Mouse (Mus musculus) E14TG2a.4 (cell line): ENCODE results near the gene Ltbr.
"Not testable (repeated sequence)": the region's sequence is repeated elsewhere in the genome, so short reads cannot be mapped to it uniquely, and the experiment has no call there.

Experiments
- H3K27me3 ChIP-seq: 2 replicates; pipeline ENCODE4 v1.6.1; 2014; ENCODE audit warnings: low read length, control low read depth; ENCODE audit not compliant: insufficient read depth
- H3K36me3 ChIP-seq: 2 replicates; pipeline ENCODE4 v1.6.1; 2014; ENCODE audit warnings: low read length, control low read depth; ENCODE audit not compliant: insufficient read depth
- H3K4me1 ChIP-seq: replicated peaks from 2 replicates; pipeline ENCODE4 v1.6.1; 2014; ENCODE audit warnings: low read depth, low read length, control low read depth
- H3K4me3 ChIP-seq: replicated peaks from 2 replicates; pipeline ENCODE4 v1.5.1; 2014; ENCODE audit warnings: mild to moderate bottlenecking, low read length
- H3K9me3 ChIP-seq: 2 replicates; pipeline ENCODE4 v1.6.1; 2014; ENCODE audit warnings: low read length, control low read depth
- CTCF ChIP-seq: conservative IDR thresholded peaks from 2 replicates; pipeline ENCODE4 v1.5.1; 2014; ENCODE audit warnings: low read length
- NANOG ChIP-seq: IDR thresholded peaks from 2 replicates; pipeline ENCODE4 v1.6.1; 2014; ENCODE audit warnings: borderline replicate concordance, low read length, mixed read lengths
- POU5F1 ChIP-seq: IDR thresholded peaks from 2 replicates; pipeline ENCODE4 v1.6.1; 2014; ENCODE audit warnings: low read length, borderline replicate concordance

Ltbr gene

GRCm38 (mm10) chr6:125297149-125297820 lies 16.4 kb downstream of the Ltbr start:
- Histone ChIP-seq H3K9me3 (peaks cover 12% of the 10 kb centered on the region), H3K36me3 (no peaks in the 10 kb centered on the region), H3K27me3 (peaks cover 31% of the 10 kb centered on the region), H3K4me3 (no peak overlapping the region), H3K4me1 (peaks cover 6% of the 10 kb centered on the region)
- TF ChIP-seq POU5F1 (no peak), CTCF (no peak), NANOG (no peak)

GRCm38 (mm10) chr6:125294049-125294448 lies 19.6 kb downstream of the Ltbr start:
- no peaks in the 10 kb centered on the region for H3K36me3 ChIP-seq
- no peak for TF ChIP-seq CTCF

DNA sequence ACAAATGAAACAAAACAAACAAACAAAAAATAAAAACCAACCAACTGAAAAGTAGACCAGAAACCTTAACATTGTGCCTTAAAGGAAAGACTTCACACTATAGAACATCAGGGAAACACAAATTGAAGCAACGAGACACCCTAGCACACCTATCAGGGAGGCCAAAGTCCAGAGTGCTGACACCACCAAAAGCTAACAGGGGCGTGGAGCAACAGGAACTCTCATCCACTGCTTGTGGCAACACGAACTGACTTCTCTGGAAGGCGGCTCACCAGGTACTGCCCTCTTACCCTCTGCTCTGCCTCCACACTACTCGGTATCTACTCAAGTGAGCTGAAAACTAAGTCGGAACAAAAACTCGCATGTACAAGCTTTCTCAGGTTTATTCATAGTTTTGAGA lies 21.4 kb downstream of the Ltbr start:
- H3K27me3 ChIP-seq: peaks cover 71% of the 10 kb centered on the region
- H3K4me1 ChIP-seq: no peaks in the 10 kb centered on the region
- TF ChIP-seq NANOG (no peak), CTCF (no peak), POU5F1 (no peak)
- H3K36me3 ChIP-seq: no peaks in the 10 kb centered on the region
- no peak overlapping the region for H3K4me3 ChIP-seq
- H3K9me3 ChIP-seq: peaks cover 11% of the 10 kb centered on the region

More at GRCm38 (mm10) chr6:125294049-125294448, 19.6 kb downstream of the Ltbr start:
- Histone ChIP-seq H3K27me3 (peaks cover 53% of the 10 kb centered on the region), H3K4me3 (no peak overlapping the region), H3K4me1 (no peaks in the 10 kb centered on the region), H3K9me3 (peaks cover 17% of the 10 kb centered on the region)

DNA sequence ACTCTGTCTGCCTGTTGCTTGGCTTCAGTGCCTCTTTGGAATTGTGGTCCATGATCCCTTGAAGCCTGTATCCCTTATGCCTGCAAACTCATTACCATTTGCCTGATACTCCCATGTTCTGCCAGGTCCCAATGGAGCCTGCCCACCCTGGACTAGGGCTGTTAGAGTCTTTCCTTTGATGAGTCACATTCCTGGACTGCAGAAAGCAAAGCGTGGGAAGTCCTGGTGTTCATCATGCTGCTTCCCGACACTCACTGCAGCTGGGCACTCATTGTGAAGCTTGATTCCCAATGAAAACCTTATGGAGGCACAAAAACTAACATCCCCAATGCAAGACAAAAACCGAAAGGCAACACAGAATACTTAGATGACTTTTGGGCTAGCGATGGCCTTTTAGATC lies 22.4 kb downstream of the Ltbr start:
- no peak overlapping the region for H3K4me3 ChIP-seq
- peaks cover 74% of the 10 kb centered on the region for H3K27me3 ChIP-seq
- H3K9me3 ChIP-seq: peaks cover 12% of the 10 kb centered on the region
- no peaks in the 10 kb centered on the region for H3K36me3 ChIP-seq
- H3K4me1 ChIP-seq: no peaks in the 10 kb centered on the region
- TF ChIP-seq NANOG (no peak), POU5F1 (no peak), CTCF (no peak)

GRCm38 (mm10) chr6:125288730-125289129 lies 25.0 kb downstream of the Ltbr start:
- no peak for TF ChIP-seq NANOG
- peaks cover 71% of the 10 kb centered on the region for H3K27me3 ChIP-seq
- H3K4me1 ChIP-seq: peaks cover 16% of the 10 kb centered on the region
- no peak overlapping the region for H3K4me3 ChIP-seq
- peaks cover 13% of the 10 kb centered on the region for H3K9me3 ChIP-seq
- no peaks in the 10 kb centered on the region for H3K36me3 ChIP-seq

GRCm38 (mm10) chr6:125286944-125287343 lies 26.7 kb downstream of the Ltbr start:
- Histone ChIP-seq H3K9me3 (peaks cover 8% of the 10 kb centered on the region; the same call in 1 of the 2 replicates), H3K4me3 (no peak overlapping the region), H3K4me1 (peaks cover 16% of the 10 kb centered on the region), H3K36me3 (peaks cover 9% of the 10 kb centered on the region), H3K27me3 (peaks cover 57% of the 10 kb centered on the region)
- TF ChIP-seq POU5F1 (no peak), CTCF (no peak), NANOG (no peak)

DNA sequence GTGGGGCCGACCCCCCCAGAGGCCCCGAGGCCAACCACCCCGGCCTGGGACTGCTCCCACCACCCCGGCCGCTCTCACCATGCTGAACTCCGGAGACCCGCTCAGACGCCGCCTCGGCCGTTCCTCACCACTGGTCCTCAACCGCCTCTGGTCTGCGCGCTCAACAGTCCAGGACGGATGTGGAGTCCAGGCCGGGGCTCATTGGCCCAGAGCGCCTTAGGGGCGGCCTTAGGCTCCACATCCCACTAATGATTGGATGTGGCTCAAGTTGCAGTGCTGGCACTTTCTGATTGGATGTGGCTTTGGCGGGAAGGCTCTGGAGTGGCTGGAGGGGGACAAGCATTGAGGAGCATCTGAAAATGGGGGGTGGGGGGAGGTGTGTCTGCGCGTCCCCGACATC lies 27.8 kb downstream of the Ltbr start, which contains the start of gene Tuba3a:
Tuba3a (minus strand) TSS at position 153 of the 400 bp plus-strand sequence.
- peak within 1 kb of the TSS; percentile 74 for H3K4me3 ChIP-seq
- H3K9me3 ChIP-seq: peaks cover 3% of the 10 kb centered on the region; the same call in 1 of the 2 replicates
- H3K4me1 ChIP-seq: peaks cover 16% of the 10 kb centered on the region
- TF ChIP-seq CTCF (no peak), NANOG (no peak), POU5F1 (no peak)
- peaks cover 51% of the 10 kb centered on the region for H3K27me3 ChIP-seq
- H3K36me3 ChIP-seq: peaks cover 19% of the 10 kb centered on the region

DNA sequence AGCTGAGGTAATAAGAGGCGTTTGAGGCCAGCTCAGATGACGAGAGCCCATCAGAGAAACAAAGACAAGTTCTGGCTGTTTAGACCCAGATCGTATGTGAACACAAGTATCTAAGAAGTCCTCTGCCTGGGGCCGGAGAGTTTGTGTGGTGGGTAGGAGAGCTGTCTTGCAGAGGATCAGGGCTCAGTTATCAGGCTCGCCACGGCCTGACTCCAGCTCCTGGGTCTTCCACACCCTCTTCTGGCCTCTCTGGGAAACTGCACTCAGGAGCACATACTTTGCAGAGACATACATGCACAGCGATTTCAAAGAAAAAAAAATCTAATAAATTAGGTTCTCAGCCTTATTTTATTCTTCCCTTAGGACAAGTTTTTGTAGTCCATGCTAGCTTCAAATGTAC lies 28.9 kb downstream of the Ltbr start:
- Histone ChIP-seq H3K27me3 (peaks cover 46% of the 10 kb centered on the region), H3K4me1 (peaks cover 19% of the 10 kb centered on the region), H3K4me3 (peak overlapping the region; percentile 74; the same call in 1 of the 2 replicates), H3K36me3 (peaks cover 31% of the 10 kb centered on the region), H3K9me3 (peaks cover 3% of the 10 kb centered on the region; the same call in 1 of the 2 replicates)
- TF ChIP-seq NANOG: no peak
- TF ChIP-seq POU5F1: no peak
- peak; percentile 46 for TF ChIP-seq CTCF

- peaks cover 41% of the 10 kb centered on the region for H3K27me3 ChIP-seq
- TF ChIP-seq NANOG: no peak
- TF ChIP-seq CTCF: no peak
- no peak for TF ChIP-seq POU5F1
- peaks cover 21% of the 10 kb centered on the region for H3K4me1 ChIP-seq
- peaks cover 36% of the 10 kb centered on the region for H3K36me3 ChIP-seq
- peaks cover 3% of the 10 kb centered on the region; the same call in 1 of the 2 replicates for H3K9me3 ChIP-seq
- no peak overlapping the region for H3K4me3 ChIP-seq
These were observed 29.4 kb downstream of the Ltbr start for GRCm38 (mm10) chr6:125284250-125284649.

DNA sequence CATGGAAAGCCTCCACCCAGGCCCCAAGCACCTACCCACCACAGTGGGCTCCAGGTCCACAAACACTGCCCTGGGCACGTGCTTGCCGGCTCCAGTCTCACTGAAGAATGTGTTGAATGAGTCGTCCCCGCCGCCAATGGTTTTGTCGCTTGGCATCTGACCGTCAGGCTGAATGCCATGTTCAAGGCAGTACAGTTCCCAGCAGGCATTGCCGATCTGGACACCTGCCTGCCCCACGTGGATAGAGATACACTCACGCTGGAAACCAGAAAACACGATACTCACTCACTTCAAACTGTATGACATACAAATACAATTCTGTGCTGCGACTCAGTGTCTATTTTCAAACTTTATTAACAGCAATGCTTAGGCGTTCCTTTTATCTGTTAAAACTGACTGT lies 31.0 kb downstream of the Ltbr start:
- Histone ChIP-seq H3K4me1 (peaks cover 21% of the 10 kb centered on the region), H3K36me3 (peaks cover 47% of the 10 kb centered on the region), H3K27me3 (peaks cover 26% of the 10 kb centered on the region)
- not testable (repeated sequence) for H3K9me3 ChIP-seq, H3K4me3 ChIP-seq
